Mouse (Mus musculus): ENCODE results near the gene Cit. TPM values are rescaled to one million over a fixed set of nuclear protein-coding genes. Genes with fewer than 3 reads are reported as not detected.

Gene Cit
- total RNA-seq, 1 experiment = 43.4 TPM

- no peak overlapping the region for H3K27ac ChIP-seq (ENCODE audit: insufficient read depth, low read depth, low read length, poor library complexity, severe bottlenecking)
- H3K4me3 ChIP-seq (ENCODE audit: insufficient read depth in 1 of 2, low read depth in 1 of 2, low read length in 2 of 2, poor library complexity in 1 of 2, severe bottlenecking in 1 of 2) = no peak overlapping the region
- DNase-seq (ENCODE audit: low read depth, low spot score) = no peak
- no peak for TF ChIP-seq MAFK (IDR thresholded peaks at IDR 0.05; ENCODE audit: insufficient read depth, low read depth, low read length)
- no peak for TF ChIP-seq CHD2 (IDR thresholded peaks at IDR 0.05; ENCODE audit: low read depth, low read length)
- no peak for TF ChIP-seq ZNF384 (IDR thresholded peaks at IDR 0.05; ENCODE audit: low read depth, low read length)
- TF ChIP-seq ZC3H11A (IDR thresholded peaks at IDR 0.05; ENCODE audit: borderline replicate concordance, low read depth, low read length) = no peak
- no peak for TF ChIP-seq HCFC1 (IDR thresholded peaks at IDR 0.05; ENCODE audit: borderline replicate concordance, insufficient read depth, low read length)
- H3K9ac ChIP-seq (ENCODE audit: insufficient read depth, low read depth, low read length, poor library complexity, severe bottlenecking) = no peak overlapping the region
- no peaks in the 10 kb centered on the region for H3K9me3 ChIP-seq (ENCODE audit: control insufficient read depth, insufficient read depth, low read depth, low read length)
- H3K4me1 ChIP-seq (ENCODE audit: control insufficient read depth in 2 of 2, insufficient read depth in 2 of 2, low read length in 2 of 2, poor library complexity in 1 of 2) = no peaks in the 10 kb centered on the region
- peaks cover 29% of the 10 kb centered on the region for H3K36me3 ChIP-seq (ENCODE audit: control insufficient read depth, insufficient read depth, low read length, poor library complexity, severe bottlenecking)
- in situ Hi-C loops (cut with MboI; ENCODE audit: low sequenced_read_pairs in 2 of 2, unreplicated experiment in 2 of 2) = no loop called here
Measured at GRCm38 (mm10) chr5:115882165-115882564, 37.1 kb downstream of the Cit start.

- no peak overlapping the region for H3K4me3 ChIP-seq (ENCODE audit: insufficient read depth in 1 of 2, low read depth in 1 of 2, low read length in 2 of 2, poor library complexity in 1 of 2, severe bottlenecking in 1 of 2)
- TF ChIP-seq CHD2 (IDR thresholded peaks at IDR 0.05; ENCODE audit: low read depth, low read length) (no peak), ZC3H11A (IDR thresholded peaks at IDR 0.05; ENCODE audit: borderline replicate concordance, low read depth, low read length) (no peak), ZNF384 (IDR thresholded peaks at IDR 0.05; ENCODE audit: low read depth, low read length) (no peak), HCFC1 (IDR thresholded peaks at IDR 0.05; ENCODE audit: borderline replicate concordance, insufficient read depth, low read length) (no peak), MAFK (IDR thresholded peaks at IDR 0.05; ENCODE audit: insufficient read depth, low read depth, low read length) (no peak)
- no peaks in the 10 kb centered on the region for H3K4me1 ChIP-seq (ENCODE audit: control insufficient read depth in 2 of 2, insufficient read depth in 2 of 2, low read length in 2 of 2, poor library complexity in 1 of 2)
- H3K9ac ChIP-seq (ENCODE audit: insufficient read depth, low read depth, low read length, poor library complexity, severe bottlenecking) = no peak overlapping the region
- DNase-seq (ENCODE audit: low read depth, low spot score) = no peak
- in situ Hi-C loops (cut with MboI; ENCODE audit: low sequenced_read_pairs in 2 of 2, unreplicated experiment in 2 of 2) = no loop called here
- peaks cover 34% of the 10 kb centered on the region for H3K36me3 ChIP-seq (ENCODE audit: control insufficient read depth, insufficient read depth, low read length, poor library complexity, severe bottlenecking)
- no peaks in the 10 kb centered on the region for H3K9me3 ChIP-seq (ENCODE audit: control insufficient read depth, insufficient read depth, low read depth, low read length)
- H3K27ac ChIP-seq (ENCODE audit: insufficient read depth, low read depth, low read length, poor library complexity, severe bottlenecking) = no peak overlapping the region
Measured at GRCm38 (mm10) chr5:115884429-115884828, 39.4 kb downstream of the Cit start.

- Histone ChIP-seq H3K27ac (ENCODE audit: insufficient read depth, low read depth, low read length, poor library complexity, severe bottlenecking) (no peak overlapping the region), H3K4me3 (ENCODE audit: insufficient read depth in 1 of 2, low read depth in 1 of 2, low read length in 2 of 2, poor library complexity in 1 of 2, severe bottlenecking in 1 of 2) (no peak overlapping the region), H3K4me1 (ENCODE audit: control insufficient read depth in 2 of 2, insufficient read depth in 2 of 2, low read length in 2 of 2, poor library complexity in 1 of 2) (no peaks in the 10 kb centered on the region), H3K9ac (ENCODE audit: insufficient read depth, low read depth, low read length, poor library complexity, severe bottlenecking) (no peak overlapping the region), H3K36me3 (ENCODE audit: control insufficient read depth, insufficient read depth, low read length, poor library complexity, severe bottlenecking) (peaks cover 32% of the 10 kb centered on the region), H3K9me3 (ENCODE audit: control insufficient read depth, insufficient read depth, low read depth, low read length) (no peaks in the 10 kb centered on the region)
- in situ Hi-C loops (cut with MboI; ENCODE audit: low sequenced_read_pairs in 2 of 2, unreplicated experiment in 2 of 2) = no loop called here
- no peak for DNase-seq (ENCODE audit: low read depth, low spot score)
- no peak for TF ChIP-seq CHD2 (IDR thresholded peaks at IDR 0.05; ENCODE audit: low read depth, low read length)
- no peak for TF ChIP-seq MAFK (IDR thresholded peaks at IDR 0.05; ENCODE audit: insufficient read depth, low read depth, low read length)
- no peak for TF ChIP-seq ZNF384 (IDR thresholded peaks at IDR 0.05; ENCODE audit: low read depth, low read length)
- TF ChIP-seq ZC3H11A (IDR thresholded peaks at IDR 0.05; ENCODE audit: borderline replicate concordance, low read depth, low read length) = no peak
- no peak for TF ChIP-seq HCFC1 (IDR thresholded peaks at IDR 0.05; ENCODE audit: borderline replicate concordance, insufficient read depth, low read length)
Measured at GRCm38 (mm10) chr5:115893772-115894171, 48.7 kb downstream of the Cit start.

GRCm38 (mm10) chr5:115897036-115897435, 52.0 kb downstream of the Cit start:
- Histone ChIP-seq H3K9me3 (ENCODE audit: control insufficient read depth, insufficient read depth, low read depth, low read length) (no peaks in the 10 kb centered on the region), H3K4me3 (ENCODE audit: insufficient read depth in 1 of 2, low read depth in 1 of 2, low read length in 2 of 2, poor library complexity in 1 of 2, severe bottlenecking in 1 of 2) (no peak overlapping the region), H3K27ac (ENCODE audit: insufficient read depth, low read depth, low read length, poor library complexity, severe bottlenecking) (no peak overlapping the region), H3K36me3 (ENCODE audit: control insufficient read depth, insufficient read depth, low read length, poor library complexity, severe bottlenecking) (peaks cover 12% of the 10 kb centered on the region; the same call in 1 of the 2 replicates), H3K9ac (ENCODE audit: insufficient read depth, low read depth, low read length, poor library complexity, severe bottlenecking) (no peak overlapping the region), H3K4me1 (ENCODE audit: control insufficient read depth in 2 of 2, insufficient read depth in 2 of 2, low read length in 2 of 2, poor library complexity in 1 of 2) (no peaks in the 10 kb centered on the region)
- DNase-seq (ENCODE audit: low read depth, low spot score) = no peak
- in situ Hi-C loops (cut with MboI; ENCODE audit: low sequenced_read_pairs in 2 of 2, unreplicated experiment in 2 of 2) = no loop called here
- TF ChIP-seq CHD2 (IDR thresholded peaks at IDR 0.05; ENCODE audit: low read depth, low read length) (no peak), ZNF384 (IDR thresholded peaks at IDR 0.05; ENCODE audit: low read depth, low read length) (no peak), ZC3H11A (IDR thresholded peaks at IDR 0.05; ENCODE audit: borderline replicate concordance, low read depth, low read length) (no peak), HCFC1 (IDR thresholded peaks at IDR 0.05; ENCODE audit: borderline replicate concordance, insufficient read depth, low read length) (no peak), MAFK (IDR thresholded peaks at IDR 0.05; ENCODE audit: insufficient read depth, low read depth, low read length) (no peak)

Data from ES-E14 (cell line).